Mouse (Mus musculus) lung, embryonic 14.5 days (tissue): ENCODE measurements at regions not wholly inside any gene's neighbourhood (a gene's known extent, or its start where the extent isn't known, plus 50 kb on each side); places are given as distances from the start of the nearest gene placed in this dataset.
"Not testable (repeated sequence)": the region's sequence is repeated elsewhere in the genome, so short reads cannot be mapped to it uniquely, and the experiment has no call there.

Source experiments
- ATAC-seq: fragments of 200-750 bp; cut with Nextera tagmentation; 2 replicates; pipeline ENCODE4 v1.8.0; 2017; ENCODE audit warnings: mild to moderate bottlenecking, moderate TSS enrichment, moderate library complexity; ENCODE audit not compliant: insufficient read depth
- DNase-seq: peaks from one replicate; pipeline ENCODE4 v3.0.0-alpha.2; 2015
- H3K27ac ChIP-seq: fragments of 300-500 bp; sonication (generic); 2 replicates; pipeline ENCODE4 v1.5.1; 2014; ENCODE audit warnings: low read depth, mild to moderate bottlenecking, moderate library complexity
- H3K27me3 ChIP-seq: fragments of 300-500 bp; sonication (generic); 2 replicates; pipeline ENCODE4 v1.6.1; 2014; ENCODE audit warnings: low read length, control low read depth; ENCODE audit not compliant: insufficient read depth
- H3K36me3 ChIP-seq: fragments of 300-500 bp; sonication (generic); 2 replicates; pipeline ENCODE4 v1.6.1; 2014; ENCODE audit warnings: control low read depth; ENCODE audit not compliant: insufficient read depth
- H3K4me1 ChIP-seq: fragments of 300-500 bp; sonication (generic); 2 replicates; pipeline ENCODE4 v1.6.1; 2014; ENCODE audit warnings: antibody characterized with exemption, control low read depth; ENCODE audit not compliant: insufficient read depth
- H3K4me2 ChIP-seq: fragments of 300-500 bp; sonication (generic); 2 replicates; pipeline ENCODE4 v1.6.1; 2014; ENCODE audit warnings: mild to moderate bottlenecking
- H3K4me3 ChIP-seq: fragments of 300-500 bp; sonication (generic); 2 replicates; pipeline ENCODE4 v1.5.1; 2014; ENCODE audit warnings: low read depth, low read length
- H3K9ac ChIP-seq: fragments of 300-500 bp; sonication (generic); 2 replicates; pipeline ENCODE4 v1.6.1; 2014
- H3K9me3 ChIP-seq: fragments of 300-500 bp; sonication (generic); 2 replicates; pipeline ENCODE4 v1.6.1; 2016; ENCODE audit warnings: low read depth, low read length, control low read depth
- CTCF ChIP-seq: IDR thresholded peaks from 2 replicates; pipeline ENCODE4 v1.5.1; 2016; ENCODE audit warnings: antibody characterized with exemption, low read depth
- WGBS: fragments of 180-500 bp; shearing (Covaris S2); extraction: QIAGEN DNeasy Blood & Tissue Kit; methylation state at CpG from one replicate; pipeline ENCODE4 v1.1.7; 2014; 5-methylcytosine and 5-hydroxymethylcytosine counted together

DNA sequence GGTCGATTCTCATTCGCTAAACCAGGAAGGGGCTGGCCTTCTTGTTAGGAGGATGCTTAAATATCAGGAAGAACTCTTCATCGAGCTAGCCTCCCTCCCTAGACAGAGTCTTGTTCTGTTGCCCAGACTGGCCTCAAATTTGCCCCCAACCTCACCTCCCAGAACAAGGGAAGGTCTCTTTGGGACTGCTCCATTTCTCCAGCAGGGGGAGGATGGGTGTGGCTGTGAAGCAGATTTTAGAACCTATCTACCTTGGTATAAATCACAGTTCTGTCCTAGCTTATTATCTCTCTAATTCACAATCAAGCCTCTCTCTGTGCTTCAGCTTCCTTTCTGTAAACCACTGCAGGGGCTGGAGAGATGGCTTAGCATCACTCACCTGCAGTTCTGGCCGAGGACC, 75.1 kb downstream of the Dmrta2 start:
- H3K4me1 ChIP-seq = no peaks in the 10 kb centered on the region
- WGBS = 90% methylated on average over 4 of the region's 4 CpGs
- H3K9me3 ChIP-seq = no peaks in the 10 kb centered on the region
- no peaks in the 10 kb centered on the region for H3K36me3 ChIP-seq
- H3K4me3 ChIP-seq = no peak overlapping the region
- no peak overlapping the region for H3K27ac ChIP-seq
- DNase-seq = no peak
- TF ChIP-seq CTCF = peak; percentile 34
- no peak overlapping the region for H3K4me2 ChIP-seq
- H3K9ac ChIP-seq = no peak overlapping the region
- ATAC-seq = no peak
- no peaks in the 10 kb centered on the region for H3K27me3 ChIP-seq

DNA sequence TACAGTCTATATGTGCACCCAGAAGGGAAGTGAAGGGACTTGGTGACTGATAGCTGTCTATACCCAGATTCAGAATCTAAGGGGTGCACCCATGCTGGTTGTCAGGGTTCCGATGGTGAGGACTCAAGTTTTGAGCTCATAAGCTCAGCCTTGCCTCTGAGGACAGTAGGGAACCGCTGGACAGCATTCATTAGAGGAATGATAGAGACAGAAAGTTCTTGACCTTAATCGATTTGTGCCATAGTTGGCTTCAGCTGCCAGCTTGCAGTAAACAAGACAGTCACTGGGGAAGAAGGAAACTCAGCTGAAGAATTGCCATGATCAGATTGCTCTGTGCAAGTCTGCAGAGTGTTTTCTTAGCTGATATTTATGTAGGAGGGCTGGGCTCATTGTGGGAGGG, 96.0 kb downstream of the Dmrta2 start:
- Histone ChIP-seq H3K4me1 (no peaks in the 10 kb centered on the region), H3K27ac (no peak overlapping the region), H3K4me3 (no peak overlapping the region), H3K36me3 (no peaks in the 10 kb centered on the region), H3K4me2 (no peak overlapping the region), H3K9ac (no peak overlapping the region), H3K27me3 (no peaks in the 10 kb centered on the region), H3K9me3 (no peaks in the 10 kb centered on the region)
- no peak for TF ChIP-seq CTCF
- WGBS = 76% methylated on average over 3 of the region's 3 CpGs
- DNase-seq (no peak), ATAC-seq (no peak)

DNA sequence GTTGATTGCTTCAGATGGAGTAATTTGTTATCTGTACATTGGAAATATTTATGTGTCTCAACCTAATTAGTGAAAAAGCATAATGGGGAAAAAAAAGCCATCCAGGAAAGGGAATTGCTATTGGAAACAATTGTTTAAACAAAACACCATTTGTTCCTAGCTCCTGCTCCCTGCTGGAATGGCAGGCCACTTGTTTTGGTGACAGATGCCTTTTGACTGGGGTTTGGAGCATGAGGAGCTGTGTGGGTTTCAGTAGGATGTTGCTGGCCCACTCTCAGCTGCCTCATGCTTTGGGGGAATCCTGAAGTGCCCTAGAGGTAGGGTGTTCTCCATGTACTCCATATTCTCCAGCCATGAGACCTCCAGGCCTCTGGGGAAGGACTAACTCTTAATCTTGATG, 105.5 kb downstream of the Dmrta2 start:
- H3K4me1 ChIP-seq = no peaks in the 10 kb centered on the region
- DNase-seq (no peak), ATAC-seq (no peak)
- TF ChIP-seq CTCF = no peak
- no peak overlapping the region for H3K9ac ChIP-seq
- H3K27me3 ChIP-seq = no peaks in the 10 kb centered on the region
- no peak overlapping the region for H3K4me2 ChIP-seq
- no peaks in the 10 kb centered on the region for H3K9me3 ChIP-seq
- H3K36me3 ChIP-seq = no peaks in the 10 kb centered on the region
- H3K4me3 ChIP-seq = no peak overlapping the region
- no peak overlapping the region for H3K27ac ChIP-seq

DNA sequence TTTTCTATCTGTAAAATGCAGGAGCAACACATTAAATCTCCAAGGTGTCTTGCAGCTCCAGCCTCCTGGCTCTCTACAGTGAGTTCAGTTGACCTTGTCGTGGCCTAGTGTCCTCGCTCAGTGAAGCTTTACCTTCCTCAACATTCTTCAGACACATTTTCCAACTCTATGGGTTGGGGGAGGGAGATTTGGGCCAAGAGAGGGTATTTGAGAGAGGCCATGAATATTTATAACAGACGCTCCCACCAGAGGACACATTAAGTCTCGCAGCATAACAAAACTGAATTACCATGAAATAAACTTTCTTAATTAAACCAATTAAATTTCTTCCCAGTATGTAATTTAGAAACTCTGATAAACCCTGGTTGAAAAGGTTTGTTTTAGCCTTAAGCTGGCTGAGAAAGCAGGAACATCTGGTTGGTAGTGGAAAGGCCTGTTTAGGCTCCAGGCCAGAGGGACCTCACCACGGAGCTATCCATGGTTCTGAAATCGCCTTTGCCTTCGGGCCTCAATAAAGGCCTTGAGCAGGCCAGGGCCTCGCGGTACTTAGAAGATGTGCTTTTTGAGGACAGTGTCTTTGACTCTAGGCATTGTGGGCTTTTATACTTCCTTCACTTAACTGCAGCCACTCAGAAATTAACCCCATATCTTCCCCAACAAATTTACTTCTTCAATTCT, 109.9 kb downstream of the Dmrta2 start:
- H3K36me3 ChIP-seq = no peaks in the 10 kb centered on the region
- 35% methylated on average over 9 of the region's 9 CpGs for WGBS
- H3K9me3 ChIP-seq = no peaks in the 10 kb centered on the region
- H3K4me2 ChIP-seq = no peak overlapping the region
- no peaks in the 10 kb centered on the region for H3K4me1 ChIP-seq
- ATAC-seq = peak; percentile 89
- no peak overlapping the region for H3K9ac ChIP-seq
- H3K4me3 ChIP-seq = no peak overlapping the region
- no peak for TF ChIP-seq CTCF
- peak; percentile 96 for DNase-seq
- no peak overlapping the region for H3K27ac ChIP-seq
- H3K27me3 ChIP-seq = no peaks in the 10 kb centered on the region

- no peaks in the 10 kb centered on the region for H3K27me3 ChIP-seq
- DNase-seq = no peak
- H3K9me3 ChIP-seq = no peaks in the 10 kb centered on the region
Observed at GRCm38 (mm10) chr4:110093040-110093820, 115.4 kb downstream of the Dmrta2 start.

DNA sequence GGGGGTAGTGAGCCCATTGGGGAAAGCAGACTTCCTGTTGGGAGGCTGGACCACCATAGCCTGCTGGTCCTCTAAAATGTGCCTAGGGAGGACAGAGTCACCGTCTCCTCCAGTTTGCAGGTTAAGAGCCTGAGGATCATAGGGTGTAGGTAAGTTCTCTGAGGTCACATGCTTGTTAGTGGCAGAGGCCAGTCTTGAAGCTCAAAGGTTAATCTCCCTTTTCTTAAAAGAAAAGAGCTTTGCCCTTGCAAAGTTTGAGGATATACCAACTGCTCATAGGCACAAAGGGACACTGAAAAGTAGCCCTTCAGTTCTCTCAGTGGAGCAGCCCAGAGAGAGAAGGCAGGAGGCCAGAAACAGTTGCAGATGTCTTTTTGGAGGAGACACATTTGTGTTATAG, 116.7 kb downstream of the Dmrta2 start:
- WGBS = 79% methylated on average over 1 of the region's 1 CpGs
- TF ChIP-seq CTCF = no peak

More at GRCm38 (mm10) chr4:110093040-110093820, 115.4 kb downstream of the Dmrta2 start:
- Histone ChIP-seq H3K4me3 (no peak overlapping the region), H3K36me3 (no peaks in the 10 kb centered on the region), H3K4me2 (no peak overlapping the region), H3K4me1 (no peaks in the 10 kb centered on the region), H3K9ac (no peak overlapping the region), H3K27ac (no peak overlapping the region)
- 90% methylated on average over 6 of the region's 6 CpGs for WGBS
- no peak for ATAC-seq
- TF ChIP-seq CTCF = no peak

DNA sequence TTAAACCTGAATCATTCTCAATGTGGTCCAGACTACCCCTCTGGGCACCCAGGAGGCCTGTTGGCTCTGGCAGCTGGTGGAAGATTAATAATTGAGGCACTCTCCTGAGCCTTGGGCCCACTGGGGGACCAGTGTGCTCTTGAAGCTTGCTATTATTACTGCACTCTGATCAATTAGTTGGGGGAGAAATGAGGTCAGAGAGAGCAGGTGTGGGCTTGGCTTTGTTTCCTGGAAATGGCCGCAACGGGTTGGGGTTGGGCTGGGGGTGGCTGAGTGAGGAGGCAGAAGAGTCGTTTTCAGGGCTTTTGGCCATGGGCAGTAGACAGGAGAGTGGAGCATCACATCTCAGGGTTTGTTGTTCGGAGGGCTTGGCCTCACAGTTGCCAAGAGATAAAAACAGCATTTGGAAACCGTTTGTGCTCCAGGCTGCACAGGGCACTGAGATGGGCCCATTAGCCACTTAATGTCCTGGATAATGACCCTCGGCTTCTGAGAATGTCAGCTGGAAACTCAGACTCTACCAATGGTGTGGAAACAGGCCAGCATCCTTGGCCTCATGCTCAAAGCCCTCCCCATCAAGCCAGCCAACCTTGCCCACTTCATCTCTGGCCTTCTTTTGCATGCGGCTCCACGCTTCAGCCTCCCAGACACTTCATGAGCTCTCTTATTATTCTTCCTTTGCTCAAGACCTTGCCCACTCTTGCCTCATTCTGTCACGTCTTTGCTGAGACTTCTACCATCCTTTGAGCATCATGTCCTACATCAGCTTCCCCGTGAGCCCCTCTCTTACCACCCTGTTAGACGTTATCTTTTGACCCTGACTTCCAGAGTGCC, 118.1 kb downstream of the Dmrta2 start:
- Histone ChIP-seq H3K4me1 (no peaks in the 10 kb centered on the region), H3K4me3 (no peak overlapping the region), H3K27me3 (no peaks in the 10 kb centered on the region), H3K4me2 (no peak overlapping the region), H3K9ac (no peak overlapping the region), H3K27ac (no peak overlapping the region), H3K9me3 (no peaks in the 10 kb centered on the region), H3K36me3 (no peaks in the 10 kb centered on the region)
- DNase-seq (no peak), ATAC-seq (no peak)
- WGBS = 71% methylated on average over 11 of the region's 11 CpGs
- TF ChIP-seq CTCF = no peak

More for the DNA sequence above, 116.7 kb downstream of the Dmrta2 start:
- Histone ChIP-seq H3K9ac (no peak overlapping the region), H3K4me2 (no peak overlapping the region), H3K36me3 (no peaks in the 10 kb centered on the region), H3K27ac (no peak overlapping the region), H3K4me3 (no peak overlapping the region), H3K4me1 (no peaks in the 10 kb centered on the region), H3K27me3 (no peaks in the 10 kb centered on the region), H3K9me3 (no peaks in the 10 kb centered on the region)
- no peak for DNase-seq
- ATAC-seq = no peak

GRCm38 (mm10) chr4:110104119-110104518, 126.3 kb downstream of the Dmrta2 start:
- ATAC-seq, H3K9ac ChIP-seq, DNase-seq, H3K27ac ChIP-seq, H3K4me1 ChIP-seq, H3K4me2 ChIP-seq, H3K9me3 ChIP-seq, H3K4me3 ChIP-seq, H3K36me3 ChIP-seq, H3K27me3 ChIP-seq: not testable (repeated sequence)
- 88% methylated on average over 6 of the region's 7 CpGs for WGBS
